Mouse (Mus musculus) hematopoietic multipotent progenitor cell, adult 10-12 weeks (in vitro differentiated cells): ENCODE data around the gene Cpb2. TPM values are rescaled to one million over a fixed set of nuclear protein-coding genes. Genes with fewer than 3 reads are reported as not detected.

Source experiments
- polyA plus RNA-seq: library from polyadenylated mRNA; stranded (reverse); fragments of >175 nt; gene quantifications from 2 replicates; pipeline ENCODE4 v1.2.3, GENCODE M21; 2012; ENCODE audit warnings: low replicate concordance

Cpb2 gene
- polyA plus RNA-seq = not detected in 2 replicates

DNA sequence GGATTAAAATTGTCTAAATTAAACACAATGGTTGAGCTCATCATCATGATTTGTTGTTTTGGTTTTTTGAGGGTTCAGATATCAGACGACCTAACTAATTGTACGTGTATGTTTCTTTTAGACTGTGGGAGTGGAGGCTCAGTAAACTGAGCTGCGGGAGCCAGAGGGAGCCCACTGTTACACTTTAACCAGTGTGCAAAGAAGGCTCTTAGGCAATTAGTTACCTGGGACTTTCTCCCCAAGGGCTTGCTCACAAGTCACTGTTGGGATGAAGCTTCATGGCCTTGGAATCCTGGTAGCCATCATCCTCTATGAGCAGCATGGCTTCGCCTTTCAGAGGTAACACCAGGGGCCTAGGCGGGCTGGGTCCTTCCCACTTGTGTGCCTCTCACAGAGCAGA, at the start of gene Cpb2:
Gene Cpb2, plus strand, starts transcription at position 201 of the 400 bp plus-strand sequence.

DNA sequence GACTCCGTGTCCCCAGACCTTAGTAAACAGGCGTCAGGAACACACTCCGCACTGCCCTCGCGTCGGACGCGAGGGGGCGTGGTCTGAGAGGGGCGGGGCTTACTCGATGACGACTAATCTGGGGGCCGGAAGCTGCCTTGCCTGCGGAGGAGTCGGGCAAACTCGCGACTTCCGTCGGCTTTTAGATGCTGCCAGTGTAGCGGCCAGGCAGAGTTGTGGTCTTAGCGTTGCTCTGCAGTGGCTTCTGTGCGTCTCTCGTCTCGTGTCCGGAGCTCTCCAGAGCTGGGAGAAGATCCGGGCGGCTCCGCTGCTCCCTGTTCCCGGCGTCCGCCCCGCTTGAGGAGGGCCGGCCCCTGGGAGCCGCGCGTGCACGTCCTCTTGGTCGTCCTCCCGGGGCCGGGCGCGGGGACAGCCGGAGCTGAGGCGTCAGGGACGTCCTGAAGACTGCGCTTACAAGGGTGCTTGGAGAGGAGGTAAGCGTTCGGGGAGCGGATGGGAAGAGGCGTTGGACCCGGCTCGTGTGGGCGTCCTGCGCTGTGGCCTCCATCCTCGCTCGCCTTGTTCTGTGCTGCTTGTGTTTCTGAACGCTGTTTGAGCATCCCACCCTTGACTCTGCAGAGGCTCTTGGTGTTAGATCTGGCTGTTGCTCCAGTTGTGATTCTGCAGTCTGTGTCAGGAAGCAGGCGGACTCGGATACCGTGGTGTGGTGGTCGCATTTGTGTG, 42.3 kb downstream of the Cpb2 start, which contains the start of gene Zc3h13:
Gene Zc3h13, plus strand, starts transcription at position 181 of the 723 bp plus-strand sequence.

Other genes starting within 250 kb of the Cpb2 start
- gene Rubcnl, start 226.3 kb upstream of the Cpb2 start, polyA plus RNA-seq = 5.8 and 5.9 TPM in 2 replicates
- gene Lrrc63, start 111.4 kb upstream of the Cpb2 start, polyA plus RNA-seq = not detected in 2 replicates
- 48.8 and 108 TPM in 2 replicates for gene Lcp1, start 111.2 kb upstream of the Cpb2 start, polyA plus RNA-seq
- gene Zc3h13, start 42.1 kb downstream of the Cpb2 start, polyA plus RNA-seq = 17.4 and 21.7 TPM in 2 replicates
- gene Siah3, start 213.7 kb downstream of the Cpb2 start, polyA plus RNA-seq = 0.07 and 0.11 TPM in 2 replicates